In the genomic region with DNA sequence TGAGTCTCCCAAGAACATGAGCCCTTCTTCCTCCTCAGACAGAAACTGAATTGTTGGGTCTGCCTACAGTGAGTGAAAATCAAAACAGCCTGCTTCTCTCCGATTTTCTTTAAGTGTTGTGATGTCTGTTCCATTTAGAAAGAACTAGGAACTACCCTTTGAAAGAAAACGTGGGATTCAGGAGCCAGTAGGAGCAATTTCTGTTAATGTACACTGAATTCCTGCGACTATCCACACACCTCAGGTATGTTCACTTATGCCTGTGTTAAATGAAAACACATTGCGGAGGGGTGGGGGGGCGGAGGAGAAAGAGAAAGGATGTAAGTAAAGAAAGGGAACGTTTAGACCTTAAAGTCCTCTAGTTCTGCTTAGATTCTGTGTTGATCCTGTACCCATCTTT, we compare ENCODE assay signal across 25 mouse cellular contexts.
"Had no signal": no experiment of that assay in that cellular context is flagged by ENCODE, and none has a peak within 500 bp of the region (broad histone marks: within the 10 kb centered on the region; RNA-seq: fewer than 3 reads in every experiment).

No protein-coding gene starts in this region.

- H3K4me3 ChIP-seq: heart, adult 2 months; heart, embryonic 10.5 days; heart, embryonic 12.5 days; hindbrain, embryonic 10.5 days; hindbrain, embryonic 12.5 days; intestine, embryonic 15.5 days; layer of hippocampus, adult 2 months; liver, embryonic 13.5 days; liver, embryonic 15.5 days had no signal

- H3K9ac ChIP-seq: heart, embryonic 12.5 days; hindbrain, embryonic 12.5 days; hindbrain, embryonic 14.5 days; intestine, embryonic 15.5 days; liver, embryonic 13.5 days; liver, embryonic 15.5 days had no signal

- H3K27ac ChIP-seq: heart, adult 2 months; heart, embryonic 10.5 days; hindbrain, embryonic 10.5 days; hindbrain, embryonic 12.5 days; hindbrain, embryonic 14.5 days; intestine, embryonic 15.5 days; layer of hippocampus, adult 2 months; liver, embryonic 13.5 days; liver, embryonic 15.5 days had no signal

- H3K36me3 ChIP-seq: heart, embryonic 10.5 days; heart, embryonic 12.5 days; hindbrain, embryonic 10.5 days; hindbrain, embryonic 12.5 days; intestine, embryonic 15.5 days; liver, embryonic 13.5 days; liver, embryonic 15.5 days had no signal

- H3K27me3 ChIP-seq: heart, embryonic 12.5 days; hindbrain, embryonic 12.5 days; intestine, embryonic 15.5 days; liver, embryonic 13.5 days; liver, embryonic 15.5 days had no signal

- H3K4me1 ChIP-seq: heart, embryonic 10.5 days; heart, embryonic 12.5 days; hindbrain, embryonic 10.5 days; hindbrain, embryonic 12.5 days; intestine, embryonic 15.5 days; liver, embryonic 13.5 days; liver, embryonic 15.5 days had no signal

- H3K9me3 ChIP-seq: heart, embryonic 10.5 days; heart, embryonic 12.5 days; hindbrain, embryonic 10.5 days; hindbrain, embryonic 12.5 days; intestine, embryonic 15.5 days; liver, embryonic 13.5 days; liver, embryonic 15.5 days had no signal

- DNase-seq: gastrocnemius, postnatal 14 days; gastrocnemius, postnatal 36 days; heart, adult 11 months; heart, adult 2 months; heart, postnatal 10 days; heart, postnatal 4 days; kidney, adult 18-20 months; kidney, adult 8-10 months; kidney, postnatal 10 days; kidney, postnatal 25 days; kidney, postnatal 4 days; liver; liver, embryonic 13.5 days had no signal

- ATAC-seq: hindbrain, embryonic 16.5 days; inflammation-experienced regulatory T-cells, adult 6 months; intestine, embryonic 15.5 days; intestine, postnatal 0 days had no signal

- H3K4me2 ChIP-seq: heart, embryonic 12.5 days; hindbrain, embryonic 12.5 days; hindbrain, embryonic 14.5 days; intestine, embryonic 15.5 days; liver, embryonic 11.5 days; liver, embryonic 13.5 days; liver, embryonic 15.5 days had no signal
